Mouse (Mus musculus): ENCODE results near the gene Rpia.

DNA sequence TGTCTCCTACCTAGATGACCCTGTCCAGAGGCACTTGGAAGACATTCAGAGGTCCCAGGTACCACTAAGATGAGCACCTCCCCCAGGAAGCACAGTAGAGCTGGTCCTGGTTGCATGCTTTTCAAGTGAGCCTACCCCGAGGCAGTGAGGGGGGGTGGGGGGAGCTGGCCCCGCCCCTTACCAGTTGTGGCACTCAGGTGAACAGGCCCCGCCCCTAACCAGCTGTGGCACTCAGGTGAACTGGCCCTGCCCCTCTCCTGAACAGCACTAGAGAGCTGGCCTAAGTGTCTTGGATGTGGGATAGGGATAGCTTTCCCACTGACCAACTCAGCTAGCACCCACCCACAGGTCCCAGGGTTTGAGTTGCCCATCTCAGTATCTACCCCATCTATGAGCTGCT, 46.5 kb upstream of the Rpia start:
- TF ChIP-seq GATA1 (IDR thresholded peaks at IDR 0.05; ENCODE audit: borderline replicate concordance, low read length) (no peak), FLI1 (IDR thresholded peaks at IDR 0.05; ENCODE audit: low read length) (no peak)

Data from megakaryocyte, embryonic 14.5 days (primary cell).